Mouse (Mus musculus): ENCODE measurements around the gene Pakap.

GRCm38 (mm10) chr4:57782549-57783390 lies 214.8 kb downstream of the Pakap start:
- TF ChIP-seq POLR2A (IDR thresholded peaks at IDR 0.05; ENCODE audit: borderline replicate concordance, insufficient read depth, low read length) (no peak), CTCF (IDR thresholded peaks at IDR 0.05; ENCODE audit: borderline replicate concordance, insufficient read depth, low read depth, low read length) (no peak)

All from cerebellum, adult 2 months (tissue).